Mouse (Mus musculus): ENCODE results near the gene Smyd4. TPM values are rescaled to one million over a fixed set of nuclear protein-coding genes. Genes with fewer than 3 reads are reported as not detected.

Smyd4 gene
- polyA plus RNA-seq, 1 experiment: 9.1 TPM

DNA sequence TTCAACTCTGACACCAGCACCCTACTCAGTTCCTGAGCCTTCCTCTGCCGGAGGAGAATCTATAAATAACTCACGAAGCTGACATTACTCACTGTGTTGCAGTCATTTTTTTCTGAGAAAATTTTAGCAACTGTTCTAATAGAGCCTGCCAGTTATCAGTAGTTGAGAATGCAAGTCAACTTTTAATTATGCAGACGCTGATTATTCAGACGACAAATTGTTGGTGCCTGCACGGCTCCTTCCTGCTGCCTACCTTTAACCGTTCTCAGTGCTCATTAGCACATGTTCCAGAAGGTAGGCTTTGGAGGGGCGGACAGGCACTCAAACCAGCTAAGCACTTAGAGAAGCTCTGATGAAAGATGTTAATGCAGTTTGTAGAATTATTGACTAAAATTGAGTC is 49.2 kb downstream of the Smyd4 start:
- Histone ChIP-seq H3K27ac (ENCODE audit: insufficient read depth, low read length) (no peak overlapping the region), H3K4me1 (ENCODE audit: control insufficient read depth, insufficient read depth, low read length) (peaks cover 9% of the 10 kb centered on the region), H3K27me3 (ENCODE audit: control insufficient read depth, insufficient read depth, low read length) (no peaks in the 10 kb centered on the region), H3K4me3 (replicated peaks; ENCODE audit: insufficient read depth, low read depth, low read length) (no peak overlapping the region)
- no peak for DNase-seq
- no peak for TF ChIP-seq POLR2A (IDR thresholded peaks at IDR 0.05; ENCODE audit: borderline replicate concordance, insufficient read depth, low read length)
- TF ChIP-seq CTCF (IDR thresholded peaks at IDR 0.05; ENCODE audit: borderline replicate concordance, insufficient read depth, low read depth, low read length): no peak
- 81% methylated on average over 7 of the region's 7 CpGs for WGBS

- TF ChIP-seq CTCF (IDR thresholded peaks at IDR 0.05; ENCODE audit: borderline replicate concordance, insufficient read depth, low read depth, low read length): peak; percentile 24; the same call in 1 of the 2 replicates
- TF ChIP-seq POLR2A (IDR thresholded peaks at IDR 0.05; ENCODE audit: borderline replicate concordance, insufficient read depth, low read length): no peak
- H3K27ac ChIP-seq (ENCODE audit: insufficient read depth, low read length): peak overlapping the region; percentile 4; the same call in 1 of the 2 replicates
- peak; percentile 58 to 77 for DNase-seq
- WGBS: 27% methylated on average over 11 of the region's 11 CpGs
- H3K27me3 ChIP-seq (ENCODE audit: control insufficient read depth, insufficient read depth, low read length): no peaks in the 10 kb centered on the region
- peaks cover 10% of the 10 kb centered on the region for H3K4me1 ChIP-seq (ENCODE audit: control insufficient read depth, insufficient read depth, low read length)
- H3K4me3 ChIP-seq (replicated peaks; ENCODE audit: insufficient read depth, low read depth, low read length): no peak overlapping the region
Measured at GRCm38 (mm10) chr11:75399411-75399841, 51.2 kb downstream of the Smyd4 start.

GRCm38 (mm10) chr11:75400099-75400498 is 51.9 kb downstream of the Smyd4 start:
- WGBS: 32% methylated on average over 9 of the region's 9 CpGs
- Histone ChIP-seq H3K27ac (ENCODE audit: insufficient read depth, low read length) (no peak overlapping the region), H3K27me3 (ENCODE audit: control insufficient read depth, insufficient read depth, low read length) (no peaks in the 10 kb centered on the region), H3K4me1 (ENCODE audit: control insufficient read depth, insufficient read depth, low read length) (peaks cover 15% of the 10 kb centered on the region), H3K4me3 (replicated peaks; ENCODE audit: insufficient read depth, low read depth, low read length) (no peak overlapping the region)
- DNase-seq: peak; percentile 34 to 43
- TF ChIP-seq POLR2A (IDR thresholded peaks at IDR 0.05; ENCODE audit: borderline replicate concordance, insufficient read depth, low read length) (no peak), CTCF (IDR thresholded peaks at IDR 0.05; ENCODE audit: borderline replicate concordance, insufficient read depth, low read depth, low read length) (no peak)

- peaks cover 15% of the 10 kb centered on the region for H3K4me1 ChIP-seq (ENCODE audit: control insufficient read depth, insufficient read depth, low read length)
- TF ChIP-seq CTCF (IDR thresholded peaks at IDR 0.05; ENCODE audit: borderline replicate concordance, insufficient read depth, low read depth, low read length) (peak; percentile 58; the same call in 1 of the 2 replicates), POLR2A (IDR thresholded peaks at IDR 0.05; ENCODE audit: borderline replicate concordance, insufficient read depth, low read length) (no peak)
- peak; percentile 23 to 58 for DNase-seq
- no peaks in the 10 kb centered on the region for H3K27me3 ChIP-seq (ENCODE audit: control insufficient read depth, insufficient read depth, low read length)
- H3K27ac ChIP-seq (ENCODE audit: insufficient read depth, low read length): no peak overlapping the region
- WGBS: 54% methylated on average over 5 of the region's 5 CpGs
- H3K4me3 ChIP-seq (replicated peaks; ENCODE audit: insufficient read depth, low read depth, low read length): no peak overlapping the region
Measured at GRCm38 (mm10) chr11:75402271-75402690, 54.0 kb downstream of the Smyd4 start.

GRCm38 (mm10) chr11:75403301-75404052 is 55.2 kb downstream of the Smyd4 start:
- WGBS: 86% methylated on average over 6 of the region's 6 CpGs
- H3K27me3 ChIP-seq (ENCODE audit: control insufficient read depth, insufficient read depth, low read length): no peaks in the 10 kb centered on the region
- no peak for TF ChIP-seq CTCF (IDR thresholded peaks at IDR 0.05; ENCODE audit: borderline replicate concordance, insufficient read depth, low read depth, low read length)
- TF ChIP-seq POLR2A (IDR thresholded peaks at IDR 0.05; ENCODE audit: borderline replicate concordance, insufficient read depth, low read length): no peak

GRCm38 (mm10) chr11:75404801-75405200 is 56.6 kb downstream of the Smyd4 start:
- Histone ChIP-seq H3K27ac (ENCODE audit: insufficient read depth, low read length) (no peak overlapping the region; the same call in 1 of the 2 replicates), H3K27me3 (ENCODE audit: control insufficient read depth, insufficient read depth, low read length) (no peaks in the 10 kb centered on the region), H3K4me1 (ENCODE audit: control insufficient read depth, insufficient read depth, low read length) (peaks cover 11% of the 10 kb centered on the region), H3K4me3 (replicated peaks; ENCODE audit: insufficient read depth, low read depth, low read length) (no peak overlapping the region)
- DNase-seq: peak; percentile 29 to 41
- TF ChIP-seq CTCF (IDR thresholded peaks at IDR 0.05; ENCODE audit: borderline replicate concordance, insufficient read depth, low read depth, low read length) (no peak), POLR2A (IDR thresholded peaks at IDR 0.05; ENCODE audit: borderline replicate concordance, insufficient read depth, low read length) (no peak)
- 45% methylated on average over 6 of the region's 6 CpGs for WGBS

More at GRCm38 (mm10) chr11:75403301-75404052, 55.2 kb downstream of the Smyd4 start:
- H3K4me3 ChIP-seq (replicated peaks; ENCODE audit: insufficient read depth, low read depth, low read length): no peak overlapping the region
- no peak for DNase-seq
- H3K4me1 ChIP-seq (ENCODE audit: control insufficient read depth, insufficient read depth, low read length): peaks cover 15% of the 10 kb centered on the region
- no peak overlapping the region for H3K27ac ChIP-seq (ENCODE audit: insufficient read depth, low read length)

- no peaks in the 10 kb centered on the region for H3K27me3 ChIP-seq (ENCODE audit: control insufficient read depth, insufficient read depth, low read length)
- WGBS: 65% methylated on average over 4 of the region's 4 CpGs
- no peak overlapping the region for H3K27ac ChIP-seq (ENCODE audit: insufficient read depth, low read length)
- no peak for TF ChIP-seq CTCF (IDR thresholded peaks at IDR 0.05; ENCODE audit: borderline replicate concordance, insufficient read depth, low read depth, low read length)
- no peak for TF ChIP-seq POLR2A (IDR thresholded peaks at IDR 0.05; ENCODE audit: borderline replicate concordance, insufficient read depth, low read length)
- H3K4me3 ChIP-seq (replicated peaks; ENCODE audit: insufficient read depth, low read depth, low read length): no peak overlapping the region
- peaks cover 6% of the 10 kb centered on the region; the same call in 1 of the 2 replicates for H3K4me1 ChIP-seq (ENCODE audit: control insufficient read depth, insufficient read depth, low read length)
- no peak for DNase-seq
Measured at GRCm38 (mm10) chr11:75406104-75406503, 57.9 kb downstream of the Smyd4 start.

DNA sequence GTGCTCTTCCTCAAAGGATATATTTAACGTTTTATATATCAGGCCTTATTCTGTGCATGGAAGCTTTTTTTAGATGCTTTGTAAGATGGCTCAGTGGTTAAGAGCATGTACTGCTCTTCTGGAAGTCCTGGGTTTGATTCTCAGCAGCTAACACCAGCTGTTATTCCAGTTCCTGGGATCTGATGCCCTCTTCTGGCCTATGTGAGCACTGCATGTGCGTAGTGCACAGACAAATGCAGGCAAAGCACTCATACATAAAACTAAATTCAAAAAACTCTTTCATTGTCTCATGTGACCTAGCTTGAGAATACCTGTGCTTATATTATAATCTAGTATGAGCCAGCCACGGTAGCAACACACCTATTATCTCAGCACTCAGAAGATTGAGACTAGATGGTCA is 58.6 kb downstream of the Smyd4 start:
- TF ChIP-seq POLR2A (IDR thresholded peaks at IDR 0.05; ENCODE audit: borderline replicate concordance, insufficient read depth, low read length) (no peak), CTCF (IDR thresholded peaks at IDR 0.05; ENCODE audit: borderline replicate concordance, insufficient read depth, low read depth, low read length) (peak; percentile 39)
- DNase-seq: peak; percentile 13 to 30
- Histone ChIP-seq H3K4me3 (replicated peaks; ENCODE audit: insufficient read depth, low read depth, low read length) (no peak overlapping the region), H3K27me3 (ENCODE audit: control insufficient read depth, insufficient read depth, low read length) (no peaks in the 10 kb centered on the region), H3K4me1 (ENCODE audit: control insufficient read depth, insufficient read depth, low read length) (peaks cover 6% of the 10 kb centered on the region; the same call in 1 of the 2 replicates), H3K27ac (ENCODE audit: insufficient read depth, low read length) (no peak overlapping the region)
- WGBS: 63% methylated on average over 3 of the region's 3 CpGs
